Mouse (Mus musculus): ENCODE data around the gene Esyt1.
"Not testable (repeated sequence)": the region's sequence is repeated elsewhere in the genome, so short reads cannot be mapped to it uniquely, and the experiment has no call there.

DNA sequence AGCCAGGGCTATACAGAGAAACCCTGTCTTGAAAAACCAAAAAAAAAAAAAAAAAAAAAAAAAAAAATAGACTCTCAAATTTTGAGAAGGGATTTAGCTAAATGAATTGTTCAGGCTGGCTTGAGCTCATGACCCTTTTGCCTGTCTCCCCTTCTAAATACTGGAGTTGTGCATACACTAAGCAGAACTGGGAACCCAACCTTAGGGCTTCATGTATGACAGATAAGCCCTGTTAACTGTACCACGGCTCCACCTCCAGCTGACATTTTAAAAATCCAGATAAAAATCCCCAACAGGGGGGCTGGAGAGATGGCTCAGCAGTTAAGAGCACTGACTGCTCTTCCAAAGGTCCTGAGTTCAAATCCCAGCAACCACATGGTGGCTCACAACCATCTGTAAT, 29.9 kb upstream of the Esyt1 start:
- not testable (repeated sequence) for TF ChIP-seq MAX (IDR thresholded peaks at IDR 0.05; ENCODE audit: low read depth); POLR2A (IDR thresholded peaks at IDR 0.05; ENCODE audit: insufficient read length, low read depth); MYOG (IDR thresholded peaks at IDR 0.05; ENCODE audit: control insufficient read depth in 1 of 3, insufficient read depth in 1 of 3, insufficient read length in 2 of 3, low read depth in 2 of 3); USF1 (IDR thresholded peaks at IDR 0.05; ENCODE audit: low read depth); SRF (IDR thresholded peaks at IDR 0.05; ENCODE audit: control insufficient read depth, insufficient read length, low read depth); POLR2AphosphoS2 (IDR thresholded peaks at IDR 0.05; ENCODE audit: insufficient read length, low read depth); TCF12 (IDR thresholded peaks at IDR 0.05; ENCODE audit: insufficient read depth, poor library complexity, severe bottlenecking); CEBPB (IDR thresholded peaks at IDR 0.05; ENCODE audit: insufficient read depth, poor library complexity, severe bottlenecking); E2F4 (IDR thresholded peaks at IDR 0.05; ENCODE audit: insufficient read depth)
